Mouse (Mus musculus): Measurements from ENCODE around the gene Prss46.

DNA sequence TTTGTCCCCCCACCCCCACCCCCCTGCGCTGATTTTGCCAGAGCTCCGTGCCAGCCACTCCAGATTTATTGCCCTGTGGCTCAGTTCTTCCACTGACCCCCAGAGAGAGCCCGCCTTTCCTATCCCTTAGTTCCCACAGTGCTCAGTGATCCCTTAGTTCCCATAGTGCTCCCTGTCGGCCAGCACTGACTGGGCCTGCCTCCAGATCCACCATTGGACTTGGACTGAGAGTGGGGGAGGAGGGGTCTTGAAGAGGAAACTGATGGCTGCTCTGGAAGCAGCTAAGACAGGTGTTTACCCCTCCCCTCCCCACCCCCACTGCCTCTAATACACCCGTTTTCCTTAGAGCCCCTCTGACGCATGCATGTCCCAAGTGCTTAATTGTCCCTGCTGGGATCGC, 51.7 kb downstream of the Prss46 start:
- TF ChIP-seq CTCF (conservative IDR thresholded peaks at IDR 0.05; ENCODE audit: low read length) (no peak), NANOG (IDR thresholded peaks at IDR 0.05; ENCODE audit: borderline replicate concordance, low read length) (no peak)
